Mouse (Mus musculus): ENCODE measurements around the gene Pou6f2.

DNA sequence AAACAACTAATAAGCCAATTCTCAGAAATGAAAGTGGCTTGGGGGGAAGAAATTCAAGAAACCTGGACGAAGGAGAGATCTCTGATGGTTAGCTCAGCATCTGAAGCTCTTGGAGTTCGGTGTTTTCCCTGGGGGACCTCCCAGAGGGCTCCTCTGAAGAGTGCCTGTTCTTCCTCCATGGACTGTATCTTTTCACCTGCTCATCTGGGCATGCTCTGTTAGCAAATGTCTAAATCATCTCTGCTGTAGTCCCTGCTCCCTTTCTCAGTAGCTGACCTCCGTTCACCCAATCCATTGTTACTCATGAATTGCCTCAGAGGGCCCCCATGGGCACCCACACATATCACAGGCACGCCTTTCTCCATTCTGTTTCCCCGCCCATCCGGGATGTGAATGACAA, at the start of gene Pou6f2:
- no peak for TF ChIP-seq HCFC1 (IDR thresholded peaks at IDR 0.05; ENCODE audit: borderline replicate concordance, insufficient read depth, low read length)
- no peak for TF ChIP-seq MAFK (IDR thresholded peaks at IDR 0.05; ENCODE audit: insufficient read depth, low read depth, low read length)
- TF ChIP-seq CHD2 (IDR thresholded peaks at IDR 0.05; ENCODE audit: low read depth, low read length) = no peak
- TF ChIP-seq ZNF384 (IDR thresholded peaks at IDR 0.05; ENCODE audit: low read depth, low read length) = no peak
- TF ChIP-seq ZC3H11A (IDR thresholded peaks at IDR 0.05; ENCODE audit: borderline replicate concordance, low read depth, low read length) = no peak

Measured in ES-E14 (cell line).